Mouse (Mus musculus) adrenal gland, adult (tissue): Measurements from ENCODE around the gene Fam19a5.
A peak's percentile ranks its signal among the peaks of the same experiment; 100 is the strongest.

Source experiments
- DNase-seq, 2 experiments: peaks; one replicate each; pipeline ENCODE4 v3.0.0; 2022 to 2023; ENCODE audit warnings: low spot score in 1 of 2; ENCODE audit not compliant: inconsistent age in 2 of 2

Gene Fam19a5

GRCm38 (mm10) chr15:87543599-87544338, at the start of gene Fam19a5:
TSS of gene Fam19a5 (plus strand) at chr15:87544299.
- no peak for DNase-seq

GRCm38 (mm10) chr15:87501737-87502136, 42.4 kb upstream of the Fam19a5 start:
- no peak for DNase-seq

GRCm38 (mm10) chr15:87507349-87507748, 36.8 kb upstream of the Fam19a5 start:
- DNase-seq = no peak

GRCm38 (mm10) chr15:87510886-87511285, 33.2 kb upstream of the Fam19a5 start:
- DNase-seq = no peak

- DNase-seq = no peak
Measured at GRCm38 (mm10) chr15:87518161-87518560, 25.9 kb upstream of the Fam19a5 start.

GRCm38 (mm10) chr15:87529271-87529670, 14.8 kb upstream of the Fam19a5 start:
- DNase-seq = no peak

- peak in 1 of 2 experiments; percentile 34 for DNase-seq
Measured at GRCm38 (mm10) chr15:87541656-87542055, 2.4 kb upstream of the Fam19a5 start.

GRCm38 (mm10) chr15:87544401-87545129, 466 bp downstream of the Fam19a5 start:
- peak; percentile 9 to 38 for DNase-seq

GRCm38 (mm10) chr15:87545130-87545642, 1.1 kb downstream of the Fam19a5 start:
- DNase-seq = no peak

- no peak for DNase-seq
Measured at GRCm38 (mm10) chr15:87545731-87546360, 1.7 kb downstream of the Fam19a5 start.

- DNase-seq = no peak
Measured at GRCm38 (mm10) chr15:87547022-87547421, 2.9 kb downstream of the Fam19a5 start.

- DNase-seq = no peak
Measured at GRCm38 (mm10) chr15:87549724-87550123, 5.6 kb downstream of the Fam19a5 start.

- no peak for DNase-seq
Measured at GRCm38 (mm10) chr15:87550756-87551155, 6.7 kb downstream of the Fam19a5 start.

GRCm38 (mm10) chr15:87551556-87551955, 7.5 kb downstream of the Fam19a5 start:
- DNase-seq = no peak

GRCm38 (mm10) chr15:87555811-87556210, 11.7 kb downstream of the Fam19a5 start:
- DNase-seq = no peak

GRCm38 (mm10) chr15:87564331-87564730, 20.2 kb downstream of the Fam19a5 start:
- no peak for DNase-seq

GRCm38 (mm10) chr15:87566040-87566929, 22.2 kb downstream of the Fam19a5 start:
- no peak for DNase-seq

GRCm38 (mm10) chr15:87570182-87570581, 26.1 kb downstream of the Fam19a5 start:
- DNase-seq = no peak

- no peak for DNase-seq
Measured at GRCm38 (mm10) chr15:87579861-87580260, 35.8 kb downstream of the Fam19a5 start.

- DNase-seq = peak in 1 of 2 experiments; percentile 21
Measured at GRCm38 (mm10) chr15:87583921-87584621, 40.0 kb downstream of the Fam19a5 start.
